Mouse (Mus musculus): ENCODE measurements around the gene Shc3. TPM values are rescaled to one million over a fixed set of nuclear protein-coding genes. Genes with fewer than 3 reads are reported as not detected.

Gene Shc3
- total and polyA plus RNA-seq, 3 experiments = 0.15 to 0.40 TPM; not detected in 1

DNA sequence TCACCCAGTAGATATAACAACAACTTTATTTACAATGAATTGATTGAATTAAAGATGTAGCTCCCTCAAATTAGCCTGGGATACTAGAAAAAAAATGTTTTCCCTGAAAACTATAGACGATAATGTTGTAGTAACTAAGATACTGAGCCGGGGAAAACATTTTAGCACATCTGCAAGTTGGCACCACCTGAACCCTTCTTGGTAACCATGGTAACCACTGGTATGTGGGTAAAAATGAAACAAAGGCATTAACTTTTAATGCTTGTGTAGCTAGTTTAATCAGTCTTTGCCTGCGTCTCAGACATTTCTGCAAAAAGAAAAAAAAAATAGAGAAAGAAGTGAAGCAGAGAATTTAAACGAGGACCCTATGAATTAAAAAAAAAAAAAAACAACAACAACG lies 42.3 kb upstream of the Shc3 start:
- Histone ChIP-seq H3K9me3 (replicated peaks; ENCODE audit: low read length) (no peaks in the 10 kb centered on the region), H3K27me3 (replicated peaks) (no peaks in the 10 kb centered on the region), H3K4me1 (ENCODE audit: control insufficient read depth in 1 of 2, insufficient read depth in 2 of 2) (peaks cover 3 to 12% of the 10 kb centered on the region in 2 experiments; a peak in 2 of 4 replicates), H3K79me2 (replicated peaks; ENCODE audit: control insufficient read depth, extremely low read depth, insufficient read depth, poor library complexity, severe bottlenecking) (no peaks in the 10 kb centered on the region), H3K27ac (ENCODE audit: insufficient read depth, low read depth) (no peak overlapping the region), H3K4me3 (replicated peaks in 1 of 3; ENCODE audit: low read depth in 2 of 3, low read length in 2 of 3, poor library complexity in 1 of 3) (no peak overlapping the region), H3K9ac (ENCODE audit: insufficient read depth, low read depth) (no peak overlapping the region), H3K36me3 (replicated peaks in 1 of 2; ENCODE audit: control insufficient read depth in 1 of 2, insufficient read depth in 1 of 2, low read length in 1 of 2) (no peaks in the 10 kb centered on the region), H3K4me2 (ENCODE audit: insufficient read depth, low read depth, poor library complexity, severe bottlenecking) (no peak overlapping the region)
- TF ChIP-seq USF1 (IDR thresholded peaks at IDR 0.05; ENCODE audit: low read depth, low read length) (no peak), ZKSCAN1 (IDR thresholded peaks at IDR 0.05; ENCODE audit: borderline replicate concordance, low read depth, low read length) (no peak), MEF2A (IDR thresholded peaks at IDR 0.05; ENCODE audit: borderline replicate concordance, low read depth, low read length) (no peak), TBP (conservative IDR thresholded peaks at IDR 0.05; ENCODE audit: low read depth, low read length) (no peak), MAX (IDR thresholded peaks at IDR 0.05; ENCODE audit: low read length) (no peak), MAZ (IDR thresholded peaks at IDR 0.05; ENCODE audit: low read depth, low read length) (no peak), ZC3H11A (IDR thresholded peaks at IDR 0.05; ENCODE audit: low read depth, low read length) (no peak), E2F4 (IDR thresholded peaks at IDR 0.05; ENCODE audit: insufficient replicate concordance, low read depth, low read length) (no peak), NRF1 (IDR thresholded peaks at IDR 0.05; ENCODE audit: low read depth, low read length) (no peak), ZMIZ1 (IDR thresholded peaks at IDR 0.05; ENCODE audit: low read depth, low read length) (no peak), POLR2AphosphoS2 (IDR thresholded peaks at IDR 0.05; ENCODE audit: low read depth, low read length) (no peak), SMC3 (IDR thresholded peaks at IDR 0.05; ENCODE audit: low read depth, low read length) (no peak), CHD1 (IDR thresholded peaks at IDR 0.05; ENCODE audit: low read depth, low read length) (no peak), MYC (IDR thresholded peaks at IDR 0.05; ENCODE audit: low read depth, low read length) (no peak), ELF1 (IDR thresholded peaks at IDR 0.05; ENCODE audit: low read depth, low read length) (no peak)
- no peak for DNase-seq (ENCODE audit: extremely low read depth)
- in situ Hi-C loops (cut with MboI; ENCODE audit: low pct_ligation_motif_present, low pct_unique_long_range_greater_than_20kb, low sequenced_read_pairs) = loop anchor here (25.0 kb wide), 2 partner anchors 149 to 424 kb away; no protein-coding TSS in a partner anchor
- dilution Hi-C loops (cut with MboI; ENCODE audit: extremely low pct_ligation_motif_present, extremely low pct_unique_long_range_greater_than_20kb, low sequenced_read_pairs) = no loop called here

GRCm38 (mm10) chr13:51611060-51611459 lies 41.8 kb upstream of the Shc3 start:
- Histone ChIP-seq H3K9ac (ENCODE audit: insufficient read depth, low read depth) (no peak overlapping the region), H3K79me2 (replicated peaks; ENCODE audit: control insufficient read depth, extremely low read depth, insufficient read depth, poor library complexity, severe bottlenecking) (no peaks in the 10 kb centered on the region), H3K27me3 (replicated peaks) (no peaks in the 10 kb centered on the region), H3K9me3 (replicated peaks; ENCODE audit: low read length) (no peaks in the 10 kb centered on the region), H3K4me2 (ENCODE audit: insufficient read depth, low read depth, poor library complexity, severe bottlenecking) (no peak overlapping the region), H3K4me3 (replicated peaks in 1 of 3; ENCODE audit: low read depth in 2 of 3, low read length in 2 of 3, poor library complexity in 1 of 3) (no peak overlapping the region), H3K27ac (ENCODE audit: insufficient read depth, low read depth) (no peak overlapping the region), H3K4me1 (ENCODE audit: control insufficient read depth in 1 of 2, insufficient read depth in 2 of 2) (peaks cover 3 to 12% of the 10 kb centered on the region in 2 experiments; a peak in 1 of 4 replicates), H3K36me3 (replicated peaks in 1 of 2; ENCODE audit: control insufficient read depth in 1 of 2, insufficient read depth in 1 of 2, low read length in 1 of 2) (no peaks in the 10 kb centered on the region)
- dilution Hi-C loops (cut with MboI; ENCODE audit: extremely low pct_ligation_motif_present, extremely low pct_unique_long_range_greater_than_20kb, low sequenced_read_pairs) (no loop called here), in situ Hi-C loops (cut with MboI; ENCODE audit: low pct_ligation_motif_present, low pct_unique_long_range_greater_than_20kb, low sequenced_read_pairs) (loop anchor here (25.0 kb wide), 2 partner anchors 149 to 424 kb away; no protein-coding TSS in a partner anchor)
- no peak for TF ChIP-seq MAFK (IDR thresholded peaks at IDR 0.05; ENCODE audit: insufficient replicate concordance, low read length)
- TF ChIP-seq GABPA (IDR thresholded peaks at IDR 0.05; ENCODE audit: insufficient replicate concordance, low read depth, low read length) = no peak
- TF ChIP-seq USF2 (conservative IDR thresholded peaks at IDR 0.05; ENCODE audit: low read depth, low read length) = no peak
- no peak for TF ChIP-seq BHLHE40 (IDR thresholded peaks at IDR 0.05; ENCODE audit: low read depth, low read length)
- TF ChIP-seq USF1 (IDR thresholded peaks at IDR 0.05; ENCODE audit: low read depth, low read length) = no peak
- TF ChIP-seq PAX5 (IDR thresholded peaks at IDR 0.05; ENCODE audit: low read length) = no peak
- no peak for DNase-seq (ENCODE audit: extremely low read depth)

Data from CH12.LX (cell line).